Mouse (Mus musculus): ENCODE results near the gene Nr5a2. TPM values are rescaled to one million over a fixed set of nuclear protein-coding genes. Genes with fewer than 3 reads are reported as not detected.

The Nr5a2 gene
- polyA plus RNA-seq, 1 experiment: not detected

- Histone ChIP-seq H3ac (ENCODE audit: control insufficient read depth, insufficient read length) (no peak overlapping the region), H3K27me3 (ENCODE audit: control insufficient read depth, insufficient read depth, insufficient read length) (peaks cover 17% of the 10 kb centered on the region), H3K36me3 (ENCODE audit: control insufficient read depth, insufficient read depth) (no peaks in the 10 kb centered on the region), H3K79me2 (ENCODE audit: control insufficient read depth, insufficient read depth) (no peaks in the 10 kb centered on the region), H3K4me2 (ENCODE audit: low read depth) (no peak overlapping the region), H3K4me3 (no peak overlapping the region)
- no peak for TF ChIP-seq TCF3 (IDR thresholded peaks at IDR 0.05; ENCODE audit: insufficient read length, low read depth)
- no peak for TF ChIP-seq TCF12 (IDR thresholded peaks at IDR 0.05; ENCODE audit: insufficient read depth, poor library complexity, severe bottlenecking)
Measured at GRCm38 (mm10) chr1:136958185-136958584, 2.1 kb downstream of the Nr5a2 start.

GRCm38 (mm10) chr1:136957696-136958095 lies 2.6 kb downstream of the Nr5a2 start:
- Histone ChIP-seq H3ac (ENCODE audit: control insufficient read depth, insufficient read length) (no peak overlapping the region), H3K27me3 (ENCODE audit: control insufficient read depth, insufficient read depth, insufficient read length) (peaks cover 22% of the 10 kb centered on the region), H3K79me2 (ENCODE audit: control insufficient read depth, insufficient read depth) (no peaks in the 10 kb centered on the region), H3K4me3 (no peak overlapping the region), H3K36me3 (ENCODE audit: control insufficient read depth, insufficient read depth) (no peaks in the 10 kb centered on the region), H3K4me2 (ENCODE audit: low read depth) (no peak overlapping the region)
- TF ChIP-seq POLR2AphosphoS2 (IDR thresholded peaks at IDR 0.05; ENCODE audit: insufficient read length, low read depth) (no peak), TCF12 (IDR thresholded peaks at IDR 0.05; ENCODE audit: insufficient read depth, poor library complexity, severe bottlenecking) (no peak), REST (IDR thresholded peaks at IDR 0.05; ENCODE audit: insufficient read depth, insufficient read length) (no peak)

- no peak overlapping the region for H3K4me2 ChIP-seq (ENCODE audit: low read depth)
Measured at GRCm38 (mm10) chr1:136954108-136954494, 6.1 kb downstream of the Nr5a2 start.

DNA sequence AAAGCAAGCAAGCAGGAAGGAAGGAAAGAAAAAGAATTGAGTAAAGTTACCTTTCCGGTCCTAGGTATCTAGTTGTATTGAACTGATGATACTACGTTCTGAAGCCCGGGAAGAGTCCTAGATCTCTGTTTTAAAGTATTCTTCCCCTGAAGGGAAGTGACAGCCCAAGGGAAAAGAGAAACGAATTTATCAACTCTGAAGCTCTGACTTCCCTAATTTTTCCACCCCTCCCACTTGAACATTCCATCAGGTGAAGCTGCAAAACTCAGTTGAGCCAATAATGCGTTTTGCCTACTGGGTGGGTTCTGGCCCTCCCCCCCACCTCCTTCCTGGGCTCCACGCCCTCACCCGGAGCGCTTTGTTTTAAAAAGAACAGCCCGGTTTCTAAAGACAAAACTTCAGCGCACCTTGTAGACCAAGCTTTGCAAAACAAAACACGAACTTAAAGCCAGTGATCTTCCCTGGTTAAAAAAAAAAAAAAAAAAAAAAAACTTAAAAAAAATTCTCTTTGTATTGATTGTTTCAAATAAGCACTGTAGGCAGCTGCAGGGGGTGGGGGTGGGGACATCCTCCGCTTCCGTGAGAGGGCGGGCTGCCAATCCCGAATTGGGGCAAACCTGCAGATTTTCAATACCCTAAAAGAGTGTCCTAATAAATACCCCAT lies 6.7 kb downstream of the Nr5a2 start:
- H3K4me3 ChIP-seq: no peak overlapping the region
- no peaks in the 10 kb centered on the region for H3K79me2 ChIP-seq (ENCODE audit: control insufficient read depth, insufficient read depth)
- H3ac ChIP-seq (ENCODE audit: control insufficient read depth, insufficient read length): no peak overlapping the region
- no peak overlapping the region for H3K4me2 ChIP-seq (ENCODE audit: low read depth)
- TF ChIP-seq MYOG (IDR thresholded peaks at IDR 0.05; ENCODE audit: control insufficient read depth in 1 of 3, insufficient read depth in 1 of 3, insufficient read length in 2 of 3, low read depth in 2 of 3) (no peak), E2F4 (IDR thresholded peaks at IDR 0.05; ENCODE audit: insufficient read depth) (no peak), POLR2AphosphoS2 (IDR thresholded peaks at IDR 0.05; ENCODE audit: insufficient read length, low read depth) (no peak)
- no peaks in the 10 kb centered on the region for H3K36me3 ChIP-seq (ENCODE audit: control insufficient read depth, insufficient read depth)
- H3K27me3 ChIP-seq (ENCODE audit: control insufficient read depth, insufficient read depth, insufficient read length): peaks cover 46% of the 10 kb centered on the region

More at GRCm38 (mm10) chr1:136954108-136954494, 6.1 kb downstream of the Nr5a2 start:
- H3ac ChIP-seq (ENCODE audit: control insufficient read depth, insufficient read length): no peak overlapping the region
- TF ChIP-seq CEBPB (IDR thresholded peaks at IDR 0.05; ENCODE audit: insufficient read depth, poor library complexity, severe bottlenecking) (no peak), MYOG (IDR thresholded peaks at IDR 0.05; ENCODE audit: control insufficient read depth in 1 of 3, insufficient read depth in 1 of 3, insufficient read length in 2 of 3, low read depth in 2 of 3) (no peak), TCF3 (IDR thresholded peaks at IDR 0.05; ENCODE audit: insufficient read length, low read depth) (no peak)
- no peaks in the 10 kb centered on the region for H3K36me3 ChIP-seq (ENCODE audit: control insufficient read depth, insufficient read depth)
- peaks cover 40% of the 10 kb centered on the region for H3K27me3 ChIP-seq (ENCODE audit: control insufficient read depth, insufficient read depth, insufficient read length)
- H3K79me2 ChIP-seq (ENCODE audit: control insufficient read depth, insufficient read depth): no peaks in the 10 kb centered on the region
- no peak overlapping the region for H3K4me3 ChIP-seq

DNA sequence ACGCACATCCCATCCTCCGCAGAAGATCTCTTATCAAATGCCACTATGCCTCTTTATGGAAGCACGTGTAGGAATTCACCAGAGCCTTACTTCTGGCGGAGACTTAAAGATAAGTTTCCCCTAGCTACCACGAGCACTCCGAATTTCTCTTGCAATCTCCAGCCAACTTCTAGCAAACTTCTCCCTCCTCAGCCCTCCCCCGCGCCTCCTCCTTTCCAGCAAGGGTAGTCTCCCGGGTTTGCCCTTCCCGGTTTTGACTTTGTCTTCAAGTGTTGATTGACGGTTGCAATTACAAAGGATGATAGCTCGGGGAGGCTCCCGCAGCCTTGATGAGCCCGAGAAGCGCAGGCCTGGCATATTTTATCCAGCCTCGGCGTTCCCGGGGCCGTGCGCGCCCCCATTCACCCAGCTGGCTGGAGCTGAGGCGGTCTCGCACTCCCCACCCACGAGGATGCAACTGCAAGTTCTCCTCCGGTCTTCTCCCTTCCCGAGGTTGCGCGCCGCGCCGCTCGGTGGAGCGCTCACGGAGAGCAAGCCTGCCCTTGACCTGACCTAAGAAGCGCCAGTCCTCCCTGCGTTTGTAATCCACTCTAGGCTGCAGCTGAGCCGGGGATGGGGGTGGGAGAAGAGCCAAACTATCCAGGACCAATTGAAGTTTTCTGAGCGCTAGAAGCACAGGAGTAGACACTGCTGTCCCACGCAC lies 7.5 kb downstream of the Nr5a2 start:
- H3K4me3 ChIP-seq: no peak overlapping the region

GRCm38 (mm10) chr1:136951946-136952531 lies 8.2 kb downstream of the Nr5a2 start:
- no peaks in the 10 kb centered on the region for H3K79me2 ChIP-seq (ENCODE audit: control insufficient read depth, insufficient read depth)
- H3K4me3 ChIP-seq: no peak overlapping the region
- peaks cover 61% of the 10 kb centered on the region for H3K27me3 ChIP-seq (ENCODE audit: control insufficient read depth, insufficient read depth, insufficient read length)
- no peak for TF ChIP-seq MYOG (IDR thresholded peaks at IDR 0.05; ENCODE audit: control insufficient read depth in 1 of 3, insufficient read depth in 1 of 3, insufficient read length in 2 of 3, low read depth in 2 of 3)
- TF ChIP-seq TCF3 (IDR thresholded peaks at IDR 0.05; ENCODE audit: insufficient read length, low read depth): no peak
- TF ChIP-seq SRF (IDR thresholded peaks at IDR 0.05; ENCODE audit: control insufficient read depth, insufficient read length, low read depth): no peak
- no peak for TF ChIP-seq TCF12 (IDR thresholded peaks at IDR 0.05; ENCODE audit: insufficient read depth, poor library complexity, severe bottlenecking)
- no peak for TF ChIP-seq USF1 (IDR thresholded peaks at IDR 0.05; ENCODE audit: low read depth)
- TF ChIP-seq MYOD1 (IDR thresholded peaks at IDR 0.05; ENCODE audit: control insufficient read depth in 1 of 3, insufficient read length in 2 of 3, low read depth in 2 of 3): no peak
- no peaks in the 10 kb centered on the region for H3K36me3 ChIP-seq (ENCODE audit: control insufficient read depth, insufficient read depth)
- no peak overlapping the region for H3K4me2 ChIP-seq (ENCODE audit: low read depth)
- no peak overlapping the region for H3ac ChIP-seq (ENCODE audit: control insufficient read depth, insufficient read length)

More for the DNA sequence above, 7.5 kb downstream of the Nr5a2 start:
- Histone ChIP-seq H3ac (ENCODE audit: control insufficient read depth, insufficient read length) (no peak overlapping the region), H3K79me2 (ENCODE audit: control insufficient read depth, insufficient read depth) (no peaks in the 10 kb centered on the region), H3K27me3 (ENCODE audit: control insufficient read depth, insufficient read depth, insufficient read length) (peaks cover 54% of the 10 kb centered on the region), H3K4me2 (ENCODE audit: low read depth) (no peak overlapping the region), H3K36me3 (ENCODE audit: control insufficient read depth, insufficient read depth) (no peaks in the 10 kb centered on the region)
- no peak for TF ChIP-seq E2F4 (IDR thresholded peaks at IDR 0.05; ENCODE audit: insufficient read depth)

Measured in myocyte (in vitro differentiated cells).